Mouse (Mus musculus): ENCODE measurements at regions not wholly inside any gene's neighbourhood (a gene's known extent, or its start where the extent isn't known, plus 50 kb on each side); places are given as distances from the start of the nearest gene placed in this dataset.
A peak's percentile ranks its signal among the peaks of the same experiment; 100 is the strongest.

GRCm38 (mm10) chr13:48016051-48016450, 245.0 kb upstream of the Id4 start:
- no peak for DNase-seq (ENCODE audit: low spot score in 2 of 2)
- intact Hi-C loops (cut with DNase I): no loop called here

- DNase-seq (ENCODE audit: low spot score in 2 of 2): no peak
- intact Hi-C loops (cut with DNase I): no loop called here
Observed at GRCm38 (mm10) chr13:48016606-48017005, 244.4 kb upstream of the Id4 start.

DNA sequence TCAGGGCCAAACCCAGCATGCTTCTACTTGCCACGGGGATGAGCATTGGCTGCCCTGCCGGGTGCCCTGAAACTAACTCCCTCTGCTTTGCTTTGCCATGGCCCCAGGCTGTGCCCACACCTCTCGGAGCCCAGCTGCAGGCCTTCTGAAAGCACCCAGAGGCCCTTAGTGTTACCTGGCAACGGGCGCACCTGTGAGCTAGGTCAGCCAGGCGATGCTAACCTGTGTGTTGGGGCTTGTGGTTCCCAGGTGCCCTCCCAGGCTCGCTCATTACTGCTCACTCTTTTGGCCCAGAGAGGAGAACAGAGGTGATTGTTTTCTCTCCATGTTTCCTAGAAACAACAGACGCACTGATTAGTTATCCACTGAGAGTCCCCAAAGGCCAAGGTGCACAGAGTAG, 243.4 kb upstream of the Id4 start:
- intact Hi-C loops (cut with DNase I): no loop called here

DNA sequence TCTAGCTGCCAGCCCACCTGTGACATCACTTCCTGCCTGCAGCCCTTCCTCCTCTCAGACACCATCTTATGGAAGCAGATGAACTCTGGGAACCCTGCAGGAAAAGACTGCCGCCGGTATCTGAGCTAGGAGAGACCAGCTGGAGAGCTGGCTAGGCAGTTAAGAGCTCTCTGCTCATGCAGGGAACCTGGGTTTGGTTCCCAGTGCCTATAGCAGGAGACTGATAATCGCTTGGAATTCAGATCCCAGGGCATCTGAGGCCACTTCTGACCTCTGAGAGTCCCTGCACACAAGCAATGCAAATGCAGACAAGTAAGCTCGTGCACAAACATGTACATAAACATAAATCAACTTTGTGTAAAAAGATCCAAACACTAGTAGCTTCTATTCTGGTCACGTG, 242.4 kb upstream of the Id4 start:
- no peak for DNase-seq (ENCODE audit: low spot score in 2 of 2)
- intact Hi-C loops (cut with DNase I): no loop called here

More for the DNA sequence above, 243.4 kb upstream of the Id4 start:
- no peak for DNase-seq (ENCODE audit: low spot score in 2 of 2)

GRCm38 (mm10) chr13:48022958-48023615, 237.9 kb upstream of the Id4 start:
- DNase-seq (ENCODE audit: low spot score in 2 of 2): peak; percentile 7 to 40
- intact Hi-C loops (cut with DNase I): loop anchor here (5.0 kb wide), 1 partner anchor 239 kb away; the partner anchor contains the start of gene Id4

GRCm38 (mm10) chr13:48027775-48028489, 233.1 kb upstream of the Id4 start:
- peak; percentile 69 to 84 for DNase-seq (ENCODE audit: low spot score in 2 of 2)
- intact Hi-C loops (cut with DNase I): no loop called here

GRCm38 (mm10) chr13:48031491-48031890, 229.5 kb upstream of the Id4 start:
- intact Hi-C loops (cut with DNase I): no loop called here
- no peak for DNase-seq (ENCODE audit: low spot score in 2 of 2)

DNA sequence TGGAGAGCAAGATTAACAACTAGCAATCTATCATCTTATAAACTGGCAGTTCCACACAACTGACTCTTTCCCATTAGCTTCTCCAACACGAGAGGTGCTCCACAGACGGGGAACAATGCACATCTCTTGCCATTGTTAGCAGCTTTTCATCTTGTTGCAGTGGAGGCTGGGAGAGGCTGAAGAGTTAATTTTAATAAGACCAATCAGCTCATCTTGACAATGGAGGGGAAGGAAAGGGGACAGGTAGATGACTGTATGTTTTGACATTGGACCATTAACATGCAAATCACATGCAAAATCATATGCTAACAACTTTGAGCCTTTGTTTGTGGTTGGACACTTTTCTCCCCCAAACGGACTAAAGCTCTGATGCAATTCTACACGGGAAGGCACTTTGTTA, 218.9 kb upstream of the Id4 start:
- intact Hi-C loops (cut with DNase I): no loop called here

GRCm38 (mm10) chr13:48042572-48042971, 218.5 kb upstream of the Id4 start:
- intact Hi-C loops (cut with DNase I): no loop called here
- no peak for DNase-seq (ENCODE audit: low spot score in 2 of 2)

More for the DNA sequence above, 218.9 kb upstream of the Id4 start:
- DNase-seq (ENCODE audit: low spot score in 2 of 2): no peak

DNA sequence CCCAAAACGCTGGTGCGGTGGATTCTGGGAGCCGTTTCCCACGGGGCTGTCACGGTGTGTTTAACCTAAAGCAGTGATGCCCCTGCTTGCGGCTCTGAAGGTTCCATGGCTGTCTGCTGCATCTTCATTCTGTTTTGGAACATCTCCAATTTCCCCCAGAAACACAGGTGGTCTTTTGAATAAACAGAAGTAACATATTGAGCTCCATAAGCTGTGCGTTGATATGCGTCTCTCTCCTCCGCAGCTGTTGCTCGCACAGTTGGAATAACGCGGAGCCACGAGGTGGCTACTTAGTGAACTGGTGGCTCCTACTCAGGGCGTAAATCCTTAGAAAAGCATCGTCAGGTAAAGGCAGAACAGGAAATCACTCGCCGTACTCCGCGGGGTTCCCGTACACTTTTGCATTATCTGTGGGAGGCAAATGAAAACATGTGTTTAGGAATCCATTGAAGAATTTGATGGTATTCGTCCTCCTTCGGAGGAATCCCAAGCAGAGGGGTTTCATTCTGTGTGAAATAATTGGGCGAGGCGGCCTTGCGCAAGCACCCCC, 214.8 kb upstream of the Id4 start:
- DNase-seq (ENCODE audit: low spot score in 2 of 2): peak in 1 of 2 experiments; percentile 4
- intact Hi-C loops (cut with DNase I): no loop called here

- DNase-seq (ENCODE audit: low spot score in 2 of 2): no peak
- intact Hi-C loops (cut with DNase I): no loop called here
Observed at GRCm38 (mm10) chr13:48049796-48050195, 211.2 kb upstream of the Id4 start.

DNA sequence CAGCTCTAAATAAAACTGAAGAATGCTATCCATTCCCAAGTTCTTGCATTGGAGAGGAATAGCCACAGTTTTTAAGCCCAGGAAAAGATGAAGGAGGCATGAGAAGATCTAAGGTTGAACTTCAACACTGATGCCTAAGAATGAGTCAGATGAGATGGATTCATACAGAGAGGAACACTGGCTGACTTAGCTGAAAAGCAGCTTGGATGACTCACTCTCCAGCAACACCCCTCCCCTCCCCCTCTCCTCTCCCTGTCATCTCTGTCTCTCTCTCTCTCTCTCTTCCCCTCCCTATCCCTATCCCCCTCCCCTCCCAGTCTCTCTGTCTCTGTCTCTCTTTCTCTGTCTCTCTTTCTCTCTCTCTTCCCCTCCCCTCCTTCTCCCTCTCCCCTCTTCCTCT, 186.4 kb upstream of the Id4 start:
- peak; percentile 14 to 78 for DNase-seq (ENCODE audit: low spot score in 2 of 2)
- intact Hi-C loops (cut with DNase I): no loop called here

- peak in 1 of 2 experiments; percentile 18 for DNase-seq (ENCODE audit: low spot score in 2 of 2)
- intact Hi-C loops (cut with DNase I): no loop called here
Observed at GRCm38 (mm10) chr13:48075315-48075714, 185.7 kb upstream of the Id4 start.

DNA sequence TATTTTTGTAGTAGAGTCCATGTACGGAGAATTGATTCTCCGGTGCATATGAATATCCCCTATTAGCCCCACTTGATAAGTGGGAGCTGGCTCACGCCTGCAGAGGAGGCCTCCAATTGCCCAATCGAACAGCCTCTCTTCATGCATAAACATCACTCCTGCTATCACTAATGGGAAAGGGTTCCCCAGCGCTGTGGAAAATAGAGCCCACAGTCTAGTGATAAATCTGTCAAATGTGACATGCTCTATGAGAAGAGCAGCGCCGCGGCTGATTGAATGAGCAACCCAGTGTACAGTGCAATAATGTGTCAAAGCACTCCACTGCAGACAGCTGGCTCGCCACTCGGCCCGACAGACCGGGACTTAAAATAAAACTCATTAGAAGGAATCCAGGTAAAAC, 182.8 kb upstream of the Id4 start:
- intact Hi-C loops (cut with DNase I): no loop called here
- DNase-seq (ENCODE audit: low spot score in 2 of 2): no peak

- DNase-seq (ENCODE audit: low spot score in 2 of 2): no peak
- intact Hi-C loops (cut with DNase I): no loop called here
Observed at GRCm38 (mm10) chr13:48083294-48083693, 177.7 kb upstream of the Id4 start.

GRCm38 (mm10) chr13:48083807-48084206, 177.2 kb upstream of the Id4 start:
- DNase-seq (ENCODE audit: low spot score in 2 of 2): no peak
- intact Hi-C loops (cut with DNase I): no loop called here

- DNase-seq (ENCODE audit: low spot score in 2 of 2): no peak
- intact Hi-C loops (cut with DNase I): no loop called here
Observed at GRCm38 (mm10) chr13:48094275-48095035, 166.6 kb upstream of the Id4 start.

- no peak for DNase-seq (ENCODE audit: low spot score in 2 of 2)
- intact Hi-C loops (cut with DNase I): no loop called here
Observed at GRCm38 (mm10) chr13:48102156-48102555, 158.9 kb upstream of the Id4 start.

DNA sequence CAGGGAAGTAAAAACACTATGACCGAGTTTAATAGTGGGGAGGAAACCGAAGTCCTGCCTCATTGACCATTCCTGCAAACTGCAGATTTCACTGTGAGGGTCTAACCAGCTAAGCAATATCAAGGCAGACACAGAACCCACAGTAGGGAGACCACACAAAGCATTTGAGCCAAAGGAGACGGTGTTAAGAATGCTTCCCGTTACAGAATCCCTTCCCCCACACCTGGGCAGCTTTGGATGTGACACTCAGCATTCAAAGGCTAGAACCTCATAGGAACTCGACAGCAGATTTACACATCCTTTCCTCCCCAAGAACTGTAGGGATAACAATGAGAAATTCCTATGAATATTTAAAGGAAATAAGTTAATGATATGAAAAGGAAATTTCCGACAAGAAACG, 158.5 kb upstream of the Id4 start:
- intact Hi-C loops (cut with DNase I): no loop called here
- DNase-seq (ENCODE audit: low spot score in 2 of 2): no peak

DNA sequence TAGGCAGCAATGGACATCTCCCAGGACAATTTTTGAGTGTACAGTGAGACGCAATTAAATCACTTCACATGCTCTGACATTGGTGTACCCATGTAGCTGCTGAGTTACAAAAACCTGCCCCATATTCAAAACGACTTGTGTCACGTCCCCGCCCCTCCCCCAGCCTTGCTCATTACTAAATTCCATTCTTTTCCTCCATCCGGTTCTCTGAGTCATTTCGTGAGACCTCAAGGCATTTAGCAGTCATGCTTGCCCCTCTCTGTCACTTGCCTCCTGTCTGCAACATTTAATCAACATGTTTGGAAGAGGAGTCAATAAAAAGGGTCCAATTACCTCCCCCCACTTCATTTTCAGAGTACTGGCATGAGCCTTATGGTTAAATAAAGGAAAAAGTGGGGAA, 156.3 kb upstream of the Id4 start:
- intact Hi-C loops (cut with DNase I): no loop called here
- DNase-seq (ENCODE audit: low spot score in 2 of 2): no peak

Measured in left cerebral cortex, postnatal 25 days (tissue).